Mouse (Mus musculus) liver (tissue): ENCODE data around the gene Gabra5.

Experiments used
- DNase-seq: peaks from one replicate; pipeline ENCODE4 v3.0.0-alpha.2; 2020; ENCODE audit warnings: mixed read lengths

The Gabra5 gene

GRCm38 (mm10) chr7:57384112-57384511 lies 125.7 kb downstream of the Gabra5 start:
- no peak for DNase-seq

DNA sequence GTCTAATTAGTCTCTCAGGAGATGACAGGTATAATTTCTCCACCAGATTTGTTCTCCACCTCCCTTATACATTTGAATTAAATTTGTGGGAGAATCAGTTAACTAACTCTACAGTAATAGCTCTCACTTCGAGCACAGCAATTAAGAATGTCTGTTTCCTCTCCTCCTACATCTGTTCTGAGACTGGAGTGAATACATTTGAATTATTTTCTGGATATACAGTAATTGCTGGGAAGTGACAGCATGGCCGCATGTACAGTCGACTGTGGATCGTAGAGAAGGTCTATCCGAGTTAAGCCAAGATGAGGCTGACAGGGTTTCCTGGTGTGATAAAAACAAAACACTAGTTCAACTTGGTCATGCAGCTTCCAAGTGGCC lies 143.9 kb downstream of the Gabra5 start:
- DNase-seq = no peak

DNA sequence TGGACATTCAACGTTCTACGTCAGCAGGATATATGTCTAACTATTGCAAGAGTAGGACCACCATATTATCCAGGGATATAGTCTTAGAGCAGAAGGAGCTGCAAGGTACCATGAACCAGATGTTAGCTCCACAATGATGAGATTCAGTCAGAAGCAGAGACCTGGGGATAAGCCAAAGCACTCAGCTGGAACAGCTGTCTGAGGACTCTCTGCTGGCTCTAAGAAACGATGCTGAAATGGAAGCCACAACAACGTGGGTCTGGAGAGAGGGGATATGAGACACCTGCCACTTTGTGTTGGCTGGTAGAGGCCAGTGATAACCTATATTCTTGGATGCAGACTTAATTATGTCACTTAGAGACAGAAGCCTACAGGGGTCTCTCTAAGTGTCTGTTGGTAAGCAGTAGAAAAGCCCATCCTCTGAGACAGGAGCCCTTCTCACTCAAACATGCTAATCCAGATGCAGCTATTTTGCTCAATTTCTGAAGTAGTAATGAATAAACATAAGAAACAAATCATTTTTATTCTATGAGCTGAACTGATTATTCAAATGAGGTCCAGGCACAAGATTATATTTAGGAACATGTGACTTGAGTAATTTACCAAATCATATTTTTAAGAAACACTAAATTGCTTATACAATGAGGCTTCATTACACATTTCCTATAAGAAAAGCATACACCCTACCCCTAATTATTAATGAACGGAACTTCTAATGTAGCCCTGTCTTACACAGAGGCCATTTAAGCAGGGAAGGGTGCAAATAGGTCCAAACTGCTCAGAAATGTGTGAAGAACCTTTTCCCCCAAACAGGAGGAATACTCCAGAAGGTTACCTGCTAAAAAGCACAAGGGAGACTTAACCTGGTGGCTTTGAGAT lies 144.5 kb downstream of the Gabra5 start:
- DNase-seq = no peak

DNA sequence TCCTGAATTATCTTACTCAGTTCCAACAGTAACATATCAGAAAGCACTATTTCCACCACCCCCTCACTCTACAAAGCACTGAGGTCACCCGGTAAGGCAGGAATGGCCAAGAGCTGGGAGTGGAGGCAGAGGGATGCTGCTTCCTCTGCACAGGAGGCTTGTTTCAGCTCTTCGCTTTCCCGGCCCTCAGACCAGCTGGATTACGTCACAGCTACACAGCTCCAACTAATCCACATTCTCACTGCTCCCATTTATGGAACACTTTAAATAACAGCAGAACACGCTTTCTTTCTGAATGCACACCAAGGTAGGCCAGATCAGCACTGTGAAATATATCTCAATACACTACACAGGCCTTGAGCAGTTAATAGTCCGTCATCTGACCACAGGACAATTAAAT lies 146.0 kb downstream of the Gabra5 start:
- DNase-seq = no peak

DNA sequence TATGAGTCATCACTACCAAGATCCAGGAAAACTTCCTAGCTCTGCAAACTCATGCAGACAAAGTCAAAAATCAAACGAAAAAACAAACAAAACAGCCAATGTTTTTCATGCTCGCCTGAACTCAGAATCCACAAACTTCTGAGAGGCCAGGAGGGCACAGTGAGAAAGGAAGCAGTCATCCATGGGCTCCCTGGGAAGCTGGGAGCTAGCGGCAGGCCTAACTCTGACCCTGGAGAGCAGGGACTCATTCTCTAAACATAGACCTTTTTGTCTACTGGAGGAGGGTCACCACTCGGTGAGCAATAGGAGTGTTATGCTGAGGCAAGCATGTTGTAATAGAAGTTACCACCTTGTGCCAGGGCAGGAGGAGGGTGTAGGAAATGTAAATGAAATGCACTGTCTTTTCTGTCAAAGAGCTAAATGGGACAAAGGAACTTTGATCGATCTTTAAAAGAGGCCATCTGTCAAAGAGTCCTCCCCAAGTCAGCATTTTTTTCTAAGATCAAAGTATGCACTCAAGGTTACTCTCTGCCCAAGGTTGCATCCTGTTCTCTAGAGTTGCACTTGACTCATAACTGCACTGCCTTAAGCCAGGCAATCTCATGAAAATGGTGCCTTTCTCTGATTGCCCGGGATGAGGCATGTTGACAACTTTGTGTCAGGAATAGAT lies 151.9 kb downstream of the Gabra5 start:
- no peak for DNase-seq
